Mouse (Mus musculus): Measurements from ENCODE around the gene Inka2.
"Not testable (repeated sequence)": the region's sequence is repeated elsewhere in the genome, so short reads cannot be mapped to it uniquely, and the experiment has no call there.

Inka2 gene

GRCm38 (mm10) chr3:105695476-105696386 is 8.7 kb upstream of the Inka2 start:
- in situ Hi-C loops (cut with MboI, MseI): loop anchor here (25.0 kb wide), 1 partner anchor 792 kb away; the partner anchor contains the start of gene Dennd2d

- in situ Hi-C loops (cut with MboI, MseI): loop anchor here (25.0 kb wide), 1 partner anchor 791 kb away; the partner anchor contains the start of gene Dennd2d
Measured at GRCm38 (mm10) chr3:105696387-105697147, 7.8 kb upstream of the Inka2 start.

- in situ Hi-C loops (cut with MboI, MseI): loop anchor here (25.0 kb wide), 1 partner anchor 790 kb away; the partner anchor contains the start of gene Dennd2d
Measured at GRCm38 (mm10) chr3:105697148-105697441, 7.3 kb upstream of the Inka2 start.

GRCm38 (mm10) chr3:105698311-105698710 is 6.1 kb upstream of the Inka2 start:
- in situ Hi-C loops (cut with MboI, MseI): loop anchor here (25.0 kb wide), 1 partner anchor 789 kb away; the partner anchor contains the start of gene Dennd2d

GRCm38 (mm10) chr3:105699241-105699933 is 5.0 kb upstream of the Inka2 start:
- in situ Hi-C loops (cut with MboI, MseI): loop anchor here (25.0 kb wide), 1 partner anchor 788 kb away; the partner anchor contains the start of gene Dennd2d

- in situ Hi-C loops (cut with MboI, MseI): not testable (repeated sequence)
Measured at GRCm38 (mm10) chr3:105700786-105701185, 3.6 kb upstream of the Inka2 start.

DNA sequence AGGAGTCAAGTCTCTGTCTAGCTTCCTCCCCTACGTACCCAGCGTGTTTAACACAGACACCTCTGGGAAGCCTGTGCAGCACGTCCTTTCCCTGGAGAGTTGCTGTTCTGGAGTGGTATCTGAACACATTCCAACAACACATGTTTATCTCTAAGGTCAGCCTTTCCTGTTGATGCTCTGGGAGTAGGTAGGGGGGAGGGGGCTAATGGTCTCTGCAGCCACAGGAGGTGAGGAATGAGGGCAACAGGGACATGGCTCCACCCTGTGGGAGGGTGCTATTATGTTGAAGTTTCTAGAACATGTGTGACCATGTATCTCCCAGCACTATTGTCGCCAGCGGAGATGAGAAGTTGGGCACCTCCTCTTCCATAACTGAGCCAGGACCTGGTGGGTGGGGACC is 3.0 kb upstream of the Inka2 start:
- in situ Hi-C loops (cut with MboI, MseI): no loop called here

DNA sequence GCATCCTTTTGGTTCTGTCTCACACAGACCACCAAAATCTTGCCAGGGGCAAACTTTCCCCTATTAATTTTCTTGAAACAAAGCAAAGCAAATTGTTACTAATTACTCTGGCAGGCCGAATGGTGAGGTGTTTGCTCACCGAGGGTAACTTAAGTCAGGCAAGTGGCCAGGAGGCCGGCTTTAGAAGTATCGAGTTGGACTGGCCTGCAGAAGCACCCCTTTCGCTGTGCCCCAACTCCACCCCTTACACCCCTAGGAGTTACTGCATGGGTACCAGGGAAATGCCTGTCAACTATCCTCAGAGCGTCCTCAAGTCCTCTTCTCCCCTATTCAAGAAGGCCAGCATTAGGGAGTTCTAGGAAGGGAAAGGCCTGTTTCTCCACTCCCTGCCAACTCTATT is 828 bp upstream of the Inka2 start:
- in situ Hi-C loops (cut with MboI, MseI): no loop called here

DNA sequence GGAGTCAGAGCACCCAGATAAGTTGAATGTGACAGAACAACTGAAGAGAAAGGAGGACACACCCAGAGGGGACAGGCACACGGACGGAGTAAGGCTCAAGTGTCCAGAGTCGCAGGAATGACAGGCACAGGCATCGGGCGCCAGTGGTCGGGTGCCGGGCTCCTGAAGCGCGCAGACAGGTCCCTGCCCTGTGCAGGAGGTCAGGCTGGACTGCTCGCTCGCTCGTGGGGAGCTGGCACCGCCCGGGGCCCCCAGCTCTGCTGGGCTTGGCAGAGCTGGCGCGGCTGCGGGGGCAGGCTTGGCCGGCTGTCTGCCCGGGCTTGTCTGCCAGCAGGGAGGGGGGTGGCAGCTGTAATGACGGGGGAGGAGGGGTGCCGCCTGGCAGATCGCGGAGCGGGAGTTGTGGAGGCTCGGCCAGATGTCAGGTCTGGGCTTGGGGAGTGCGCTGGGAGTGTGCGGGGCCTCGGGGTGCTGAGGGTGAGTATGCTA is 706 bp downstream of the Inka2 start:
- in situ Hi-C loops (cut with MboI, MseI): no loop called here

GRCm38 (mm10) chr3:105705561-105705960 is 1.2 kb downstream of the Inka2 start:
- in situ Hi-C loops (cut with MboI, MseI): no loop called here

GRCm38 (mm10) chr3:105706366-105707020 is 2.1 kb downstream of the Inka2 start:
- in situ Hi-C loops (cut with MboI, MseI): no loop called here

- in situ Hi-C loops (cut with MboI, MseI): no loop called here
Measured at GRCm38 (mm10) chr3:105707590-105707989, 3.2 kb downstream of the Inka2 start.

DNA sequence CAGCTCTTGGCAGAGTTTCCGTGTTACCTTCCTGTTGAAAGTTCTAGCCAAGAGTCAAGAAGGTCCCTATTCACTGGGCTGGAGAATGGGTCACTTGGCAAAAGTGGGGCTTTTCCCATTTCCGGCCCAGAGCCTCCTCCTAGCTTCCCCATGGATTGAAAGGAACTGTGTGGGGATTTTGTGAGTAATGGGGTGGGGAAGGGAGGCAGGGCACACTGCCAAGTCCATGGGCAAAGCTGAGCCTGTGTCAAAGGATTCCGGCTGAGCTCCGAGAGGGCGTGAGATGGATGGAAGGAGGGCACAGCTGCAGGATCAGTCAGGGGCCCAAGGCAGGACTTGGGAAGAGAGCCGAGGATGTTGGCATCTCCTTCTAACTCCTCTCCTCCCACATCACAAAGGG is 5.8 kb downstream of the Inka2 start:
- in situ Hi-C loops (cut with MboI, MseI): no loop called here

DNA sequence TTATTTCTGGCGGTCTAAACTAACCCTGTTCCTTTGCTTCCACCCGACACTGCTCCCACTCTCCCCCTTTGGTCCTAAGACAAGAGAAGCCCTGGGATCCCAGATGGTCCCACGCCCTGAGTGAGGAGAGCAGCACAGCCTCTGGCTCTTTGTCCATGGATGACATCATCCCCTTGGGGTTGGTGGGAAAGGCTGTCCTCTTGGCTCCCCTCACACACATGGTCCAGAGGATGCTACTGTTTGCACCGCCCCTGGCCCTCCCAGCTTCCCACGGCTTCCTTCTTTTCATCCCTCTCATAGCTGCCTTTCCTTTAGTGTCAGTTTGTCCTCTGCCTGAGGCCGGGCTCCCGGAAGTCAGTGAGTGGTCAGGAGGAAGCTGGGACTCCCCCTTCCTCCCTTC is 7.3 kb downstream of the Inka2 start:
- in situ Hi-C loops (cut with MboI, MseI): no loop called here

DNA sequence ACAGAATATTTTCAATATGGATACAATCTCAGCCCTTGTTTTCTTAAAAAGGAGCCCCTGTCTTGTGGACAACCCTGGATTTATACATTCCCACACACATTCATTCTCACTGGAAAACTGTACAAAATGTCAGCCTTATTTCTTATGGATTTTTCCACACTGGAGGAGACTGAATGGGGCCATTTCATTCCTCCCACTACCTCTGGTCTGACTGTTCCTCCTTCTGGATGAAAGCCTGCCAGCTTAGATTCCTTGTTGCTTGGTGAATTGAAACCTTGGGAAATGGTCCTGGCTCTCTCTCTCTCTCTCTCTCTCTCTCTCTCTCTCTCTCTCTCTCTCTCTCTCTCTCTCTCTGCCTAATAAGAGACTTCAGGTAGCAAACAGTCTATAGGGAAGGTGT is 8.4 kb downstream of the Inka2 start:
- in situ Hi-C loops (cut with MboI, MseI): no loop called here

- in situ Hi-C loops (cut with MboI, MseI): no loop called here
Measured at GRCm38 (mm10) chr3:105714091-105714819, 9.9 kb downstream of the Inka2 start.

- in situ Hi-C loops (cut with MboI, MseI): no loop called here
Measured at GRCm38 (mm10) chr3:105714820-105715167, 10.4 kb downstream of the Inka2 start.

- in situ Hi-C loops (cut with MboI, MseI): no loop called here
Measured at GRCm38 (mm10) chr3:105716353-105717000, 12.1 kb downstream of the Inka2 start.

DNA sequence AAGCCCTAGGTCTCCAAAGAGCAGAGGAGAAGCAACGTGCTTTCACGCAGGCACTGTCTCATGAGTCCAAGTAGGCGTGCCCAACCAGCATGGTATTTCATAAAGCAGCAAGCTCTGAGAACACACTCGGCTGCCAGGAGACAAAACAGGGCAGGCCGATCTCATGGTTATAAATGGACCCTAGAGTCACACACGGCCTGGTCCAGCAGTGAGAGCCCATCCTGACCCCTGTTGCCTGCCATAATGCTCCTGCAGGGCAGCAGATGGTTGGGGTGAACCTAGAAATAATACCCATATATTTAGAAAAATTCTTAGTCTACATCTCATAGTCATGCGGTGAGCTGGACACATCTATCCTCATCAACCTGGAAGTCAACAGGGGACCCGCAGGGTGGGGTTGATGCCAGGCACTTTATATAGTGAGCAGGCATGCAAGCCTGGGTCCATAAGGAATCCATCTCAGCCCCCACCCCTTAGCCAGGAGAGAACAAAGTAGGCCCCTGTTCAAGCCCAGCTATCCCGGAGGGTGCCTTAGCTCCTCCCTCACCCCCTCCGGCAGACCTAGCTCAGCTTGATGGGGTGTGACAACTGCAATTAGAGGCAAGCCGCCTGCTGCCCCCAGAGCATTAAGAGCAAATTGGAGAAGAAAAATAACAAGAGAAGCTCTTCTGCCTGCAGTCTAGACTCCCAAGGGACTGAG is 13.6 kb downstream of the Inka2 start:
- in situ Hi-C loops (cut with MboI, MseI): no loop called here
